Mouse (Mus musculus): ENCODE data around the gene Klf8. TPM values are rescaled to one million over a fixed set of nuclear protein-coding genes. Genes with fewer than 3 reads are reported as not detected.

The Klf8 gene
- polyA plus RNA-seq (2014; fragmentation: Illumina TruSeq; extraction: RNeasy Lipid Tissue Mini Kit (QIAGEN cat#74804)), result 15.7 TPM

DNA sequence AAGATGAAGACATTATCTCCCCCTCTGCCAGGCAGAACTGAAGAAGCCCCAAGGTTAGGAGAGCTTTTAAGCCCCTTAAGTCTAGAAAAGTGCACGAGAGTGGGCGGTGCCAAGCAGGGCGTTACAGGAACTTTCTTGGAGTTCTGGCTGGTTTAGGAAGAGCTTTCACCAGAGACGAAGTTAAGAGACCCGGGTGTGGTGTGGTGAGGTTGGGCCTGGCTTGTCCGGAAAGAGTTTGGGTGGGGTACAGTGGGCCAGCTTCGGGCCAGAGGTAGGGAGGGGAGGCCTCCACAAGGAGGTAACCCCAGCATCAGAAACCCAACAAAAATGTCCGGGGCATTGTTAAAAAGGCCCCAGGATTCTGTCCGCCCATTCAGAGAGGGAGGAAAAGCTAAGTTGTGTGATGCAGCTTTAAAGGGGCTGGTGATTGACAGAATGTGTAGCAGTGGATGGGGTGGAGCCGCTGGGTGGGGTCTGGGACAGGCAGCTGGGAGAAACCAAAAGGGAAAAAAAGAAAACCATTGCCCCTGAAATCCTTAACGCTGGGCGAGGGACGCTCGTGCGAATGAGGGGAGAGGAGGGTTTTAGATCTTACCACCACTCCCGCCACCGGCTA lies at the start of gene Klf8:
Klf8 (plus strand) TSS at position 163 of the 616 bp plus-strand sequence.

Other genes starting within 250 kb of the Klf8 start
- gene Usp51, start 231.0 kb upstream of the Klf8 start, polyA plus RNA-seq (2014; fragmentation: Illumina TruSeq; extraction: RNeasy Lipid Tissue Mini Kit (QIAGEN cat#74804)), result 3.7 TPM
- gene Mageh1, start 199.9 kb upstream of the Klf8 start, polyA plus RNA-seq (2014; fragmentation: Illumina TruSeq; extraction: RNeasy Lipid Tissue Mini Kit (QIAGEN cat#74804)), result 42.0 TPM
- gene Foxr2, start 118.7 kb upstream of the Klf8 start, polyA plus RNA-seq (2014; fragmentation: Illumina TruSeq; extraction: RNeasy Lipid Tissue Mini Kit (QIAGEN cat#74804)), result not detected
- gene Rragb, start 97.5 kb upstream of the Klf8 start, polyA plus RNA-seq (2014; fragmentation: Illumina TruSeq; extraction: RNeasy Lipid Tissue Mini Kit (QIAGEN cat#74804)), result 30.7 TPM

Data from ovary, adult 10 weeks (tissue).